Mouse (Mus musculus): ENCODE results near the gene Gm20388.

DNA sequence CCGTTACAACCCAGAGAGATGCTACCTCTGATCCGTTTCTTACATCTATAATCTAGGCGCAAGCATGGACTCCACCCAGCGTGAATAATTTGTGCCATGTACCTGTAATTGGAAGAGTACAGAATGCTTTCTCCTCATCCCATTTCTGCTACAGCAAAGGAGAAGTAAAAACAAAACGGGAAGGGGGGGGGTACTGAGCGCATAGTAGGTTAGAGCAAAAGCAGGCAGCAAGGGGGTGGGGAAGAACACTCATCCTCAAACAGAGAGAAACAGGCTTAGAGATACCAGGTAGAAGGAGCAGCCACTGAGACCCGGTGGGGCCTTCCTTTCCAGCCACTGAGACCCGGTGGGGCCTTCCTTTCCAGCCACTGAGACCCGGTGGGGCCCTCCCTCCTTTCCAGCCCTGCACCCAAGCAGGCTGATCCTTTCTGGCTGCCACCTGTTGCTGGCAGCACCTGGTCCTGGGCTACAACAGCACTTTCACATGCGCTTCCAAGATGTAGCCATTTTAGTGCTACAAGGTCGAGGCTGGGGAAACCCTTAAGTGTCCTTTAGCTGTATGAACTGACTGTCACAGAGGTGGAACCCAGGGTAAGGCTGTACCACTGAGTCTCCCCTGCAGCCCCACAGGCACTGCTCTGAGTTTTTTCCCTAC lies 4451.3 kb downstream of the Gm20388 start:
- TF ChIP-seq EP300 (IDR thresholded peaks at IDR 0.05; ENCODE audit: insufficient read depth, low read depth, low read length), result no peak
- TF ChIP-seq CTCF (IDR thresholded peaks at IDR 0.05; ENCODE audit: low read depth, low read length), result no peak

Data from ES-Bruce4 (cell line).